Mouse (Mus musculus) embryonic facial prominence, embryonic 12.5 days (tissue): ENCODE measurements around the gene Tsc22d1. TPM values are rescaled to one million over a fixed set of nuclear protein-coding genes. Genes with fewer than 3 reads are reported as not detected.

ENCODE experiments used
- ATAC-seq: fragments of 200-750 bp; cut with Nextera tagmentation; 2 replicates; pipeline ENCODE4 v1.8.0; 2017; ENCODE audit not compliant: insufficient number of reproducible peaks, insufficient read depth, low FRiP score, low TSS enrichment
- H3K27ac ChIP-seq: fragments of 300-500 bp; sonication (generic); 2 replicates; pipeline ENCODE4 v1.5.1; 2016; ENCODE audit warnings: mild to moderate bottlenecking
- H3K27me3 ChIP-seq: fragments of 300-500 bp; sonication (generic); 2 replicates; pipeline ENCODE4 v1.6.1; 2016; ENCODE audit warnings: mild to moderate bottlenecking, moderate library complexity
- H3K36me3 ChIP-seq: fragments of 300-500 bp; sonication (generic); 2 replicates; pipeline ENCODE4 v1.6.1; 2016; ENCODE audit warnings: mild to moderate bottlenecking
- H3K4me1 ChIP-seq: fragments of 300-500 bp; sonication (generic); 2 replicates; pipeline ENCODE4 v1.6.1; 2016
- H3K4me2 ChIP-seq: fragments of 300-500 bp; sonication (generic); replicated peaks from 2 replicates; pipeline ENCODE4 v1.6.1; 2016; ENCODE audit warnings: mild to moderate bottlenecking, moderate library complexity
- H3K4me3 ChIP-seq: fragments of 300-500 bp; sonication (generic); 2 replicates; pipeline ENCODE4 v1.5.1; 2016; ENCODE audit warnings: mild to moderate bottlenecking
- H3K9ac ChIP-seq: fragments of 300-500 bp; sonication (generic); 2 replicates; pipeline ENCODE4 v1.6.1; 2016; ENCODE audit warnings: mild to moderate bottlenecking, moderate library complexity
- H3K9me3 ChIP-seq: fragments of 300-500 bp; sonication (generic); 2 replicates; pipeline ENCODE4 v1.6.1; 2016; ENCODE audit warnings: mild to moderate bottlenecking, moderate library complexity
- WGBS: fragments of 180-500 bp; shearing (Covaris S2); methylation state at CpG from one replicate; pipeline ENCODE4 v1.1.7; 2016; 5-methylcytosine and 5-hydroxymethylcytosine counted together
- polyA plus RNA-seq: library from polyadenylated mRNA; unstranded; fragments of >200 nt; fragmentation: Nextera tagmentation; extraction: Ambion mirVana; gene quantifications from 2 replicates; pipeline ENCODE4 v1.2.1, GENCODE M21; 2016

The Tsc22d1 gene
- polyA plus RNA-seq, 1 experiment from 2014 or later = 597 TPM

GRCm38 (mm10) chr14:76536921-76537320 lies 122.2 kb downstream of the Tsc22d1 start:
- no peak overlapping the region for H3K4me2 ChIP-seq

DNA sequence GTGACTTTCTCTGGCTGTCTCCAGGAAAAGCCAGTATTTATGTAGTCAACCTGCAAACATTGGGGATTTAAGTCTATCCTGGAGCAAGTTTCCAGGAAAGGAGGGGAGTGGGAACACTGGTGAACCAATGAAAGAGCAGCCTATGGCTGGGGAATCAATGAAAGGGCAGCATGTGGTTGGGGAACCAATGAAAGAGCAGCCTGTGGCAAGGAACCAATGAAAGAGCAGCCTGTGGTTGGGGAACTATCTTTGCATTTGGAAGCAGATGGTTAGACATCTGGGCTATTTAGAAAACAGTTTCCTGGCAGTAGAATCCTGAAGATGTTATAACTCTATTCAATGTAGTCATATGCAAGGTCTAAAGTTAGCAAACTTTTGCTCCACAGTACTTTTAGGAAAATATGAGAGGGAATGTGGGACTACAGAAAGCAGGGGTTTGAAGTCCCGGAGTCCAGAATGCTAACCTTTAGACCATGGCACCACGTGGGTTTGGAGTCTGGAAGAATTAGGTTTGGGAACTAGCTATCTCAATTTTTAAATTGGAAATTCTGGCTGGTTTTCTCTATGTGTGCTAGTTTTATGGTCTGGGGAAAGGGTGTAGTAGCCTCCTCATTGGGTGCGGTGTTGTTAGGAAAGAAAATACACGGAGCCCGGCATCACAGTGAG lies 125.4 kb downstream of the Tsc22d1 start:
- no peak overlapping the region for H3K9ac ChIP-seq
- no peak for ATAC-seq
- no peak overlapping the region for H3K4me3 ChIP-seq
- no peak overlapping the region for H3K4me2 ChIP-seq
- H3K36me3 ChIP-seq = no peaks in the 10 kb centered on the region
- H3K27ac ChIP-seq = no peak overlapping the region
- no peaks in the 10 kb centered on the region for H3K27me3 ChIP-seq
- 93% methylated on average over 5 of the region's 5 CpGs for WGBS
- no peaks in the 10 kb centered on the region for H3K9me3 ChIP-seq
- H3K4me1 ChIP-seq = peaks cover 4% of the 10 kb centered on the region

More at GRCm38 (mm10) chr14:76536921-76537320, 122.2 kb downstream of the Tsc22d1 start:
- Histone ChIP-seq H3K4me1 (peaks cover 23% of the 10 kb centered on the region), H3K36me3 (no peaks in the 10 kb centered on the region), H3K27me3 (no peaks in the 10 kb centered on the region), H3K9ac (no peak overlapping the region), H3K27ac (peak overlapping the region; percentile 54; the same call in 1 of the 2 replicates), H3K4me3 (no peak overlapping the region), H3K9me3 (no peaks in the 10 kb centered on the region)
- ATAC-seq = no peak
- whole genome bisulfite sequencing = 16% methylated on average over 6 of the region's 6 CpGs

DNA sequence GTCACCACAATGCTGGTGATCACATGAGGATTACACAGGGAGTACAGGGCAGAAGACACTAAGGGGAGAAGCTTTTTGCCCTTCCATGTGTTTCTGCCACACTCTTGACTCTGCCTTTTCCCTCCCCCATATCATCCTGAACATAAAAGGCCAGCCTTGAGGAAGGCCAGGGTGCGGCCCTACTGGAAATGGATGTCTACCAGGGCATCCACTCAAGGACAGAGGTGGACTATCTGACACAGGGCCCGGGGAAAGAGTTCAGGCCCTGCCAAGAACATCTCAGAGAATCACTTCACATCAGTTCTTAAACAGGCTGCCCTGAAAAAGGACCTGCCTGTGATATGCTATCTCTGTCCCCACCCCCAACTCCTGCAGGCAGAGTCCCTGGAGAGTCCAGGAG lies 126.6 kb downstream of the Tsc22d1 start:
- 64% methylated on average over 2 of the region's 2 CpGs for WGBS
- H3K4me3 ChIP-seq = no peak overlapping the region
- H3K36me3 ChIP-seq = no peaks in the 10 kb centered on the region
- H3K9ac ChIP-seq = no peak overlapping the region
- H3K4me2 ChIP-seq = no peak overlapping the region
- H3K27me3 ChIP-seq = no peaks in the 10 kb centered on the region
- no peak for ATAC-seq
- H3K27ac ChIP-seq = no peak overlapping the region
- H3K4me1 ChIP-seq = peaks cover 4% of the 10 kb centered on the region
- no peaks in the 10 kb centered on the region for H3K9me3 ChIP-seq

DNA sequence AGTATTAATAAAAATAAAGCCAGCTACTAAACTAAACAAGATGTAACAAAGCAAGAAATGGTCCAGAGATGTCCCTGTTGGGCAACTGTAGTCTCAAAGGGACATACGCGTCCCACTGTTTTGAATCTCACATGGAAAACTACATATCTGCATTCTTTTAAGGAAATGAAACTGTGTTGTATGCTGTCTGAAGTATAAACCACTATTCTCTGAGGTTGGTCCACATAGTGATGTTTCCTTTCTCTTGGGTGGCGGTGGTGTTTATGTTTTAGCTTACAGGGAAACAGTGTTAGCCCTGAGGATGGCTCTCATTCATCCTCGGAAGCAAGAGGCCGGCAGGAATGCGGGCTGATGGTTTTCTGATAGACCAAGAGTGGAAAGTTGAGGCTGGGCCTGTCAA lies 129.4 kb downstream of the Tsc22d1 start:
- Histone ChIP-seq H3K36me3 (no peaks in the 10 kb centered on the region), H3K27me3 (no peaks in the 10 kb centered on the region), H3K9me3 (no peaks in the 10 kb centered on the region), H3K9ac (no peak overlapping the region), H3K27ac (no peak overlapping the region), H3K4me3 (no peak overlapping the region), H3K4me1 (no peaks in the 10 kb centered on the region), H3K4me2 (no peak overlapping the region)
- 79% methylated on average over 6 of the region's 6 CpGs for WGBS
- ATAC-seq = no peak

GRCm38 (mm10) chr14:76555263-76556030 lies 140.7 kb downstream of the Tsc22d1 start:
- 33% methylated on average over 18 of the region's 18 CpGs for WGBS
- Histone ChIP-seq H3K27ac (peak overlapping the region; percentile 92), H3K4me1 (peaks cover 34% of the 10 kb centered on the region), H3K9ac (peak overlapping the region; percentile 72), H3K9me3 (no peaks in the 10 kb centered on the region), H3K27me3 (no peaks in the 10 kb centered on the region), H3K4me2 (peak overlapping the region; percentile 90), H3K4me3 (peak overlapping the region; percentile 57), H3K36me3 (no peaks in the 10 kb centered on the region)
- ATAC-seq = peak; percentile 17; the same call in 1 of the 2 replicates

DNA sequence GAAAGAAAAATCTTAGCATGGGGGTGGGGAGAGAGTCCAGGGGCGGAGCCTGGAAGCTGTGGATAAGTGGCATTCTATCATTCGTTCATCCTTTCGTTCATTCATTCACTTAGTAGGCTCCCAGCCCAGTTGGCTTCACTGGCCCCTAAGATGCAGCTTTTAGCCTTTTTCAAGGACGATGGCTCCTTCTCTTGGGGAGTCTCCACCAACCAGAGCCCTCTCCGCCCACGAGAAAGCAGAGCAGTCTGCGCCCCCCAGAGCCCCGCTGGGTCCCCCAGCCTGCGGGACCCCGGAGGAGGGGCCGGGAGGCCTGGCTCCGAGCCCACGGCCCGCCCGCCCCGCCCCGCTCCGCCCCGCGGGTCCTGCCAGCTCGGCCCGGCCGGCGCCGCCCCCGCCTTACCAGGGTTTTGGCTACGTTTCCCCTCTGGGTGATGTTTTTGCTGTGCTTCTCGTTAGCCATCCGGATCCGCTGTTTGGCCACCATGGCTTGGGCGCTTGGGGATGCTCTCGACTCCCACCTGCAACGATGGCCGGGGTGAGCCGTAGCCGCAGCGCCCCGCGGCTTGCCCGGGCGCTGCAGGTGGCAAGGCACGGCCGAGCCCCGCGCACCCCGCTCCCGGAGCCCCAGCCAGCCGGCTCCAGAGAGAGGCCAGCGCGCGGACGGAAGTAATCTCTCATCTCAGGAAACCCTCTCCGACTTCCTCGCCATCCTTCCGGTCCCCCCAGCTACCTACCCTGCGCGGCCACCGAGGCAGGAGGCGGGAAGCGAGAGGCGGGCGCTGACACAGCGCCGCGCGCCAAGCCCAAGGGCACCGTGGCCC lies 141.5 kb downstream of the Tsc22d1 start:
- WGBS = under 1% methylated on average over 61 of the region's 67 CpGs

DNA sequence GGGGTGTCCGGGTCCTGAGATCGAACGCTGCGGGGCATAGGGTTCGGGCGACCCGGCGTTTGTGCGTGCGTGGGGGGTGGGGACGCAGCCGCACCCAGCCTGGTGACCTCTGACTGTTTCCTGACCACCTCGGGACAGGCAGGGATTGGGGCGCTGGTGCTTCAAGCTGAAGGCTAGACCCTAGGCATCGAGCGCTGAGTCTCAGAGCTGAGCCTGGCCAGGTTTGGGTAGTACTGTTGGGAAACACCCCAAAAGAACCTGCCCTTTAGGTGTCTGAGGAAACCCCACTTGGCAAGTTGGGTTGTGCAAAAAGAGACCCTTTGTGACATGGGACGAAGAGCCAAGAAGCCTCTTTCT lies 142.1 kb downstream of the Tsc22d1 start, which contains the start of gene Serp2:
Gene Serp2 (minus strand): TSS at position 38 of the 357 bp plus-strand sequence.
- H3K27ac ChIP-seq = peak within 1 kb of the TSS; percentile 92
- no peaks in the 10 kb centered on the region for H3K27me3 ChIP-seq
- H3K36me3 ChIP-seq = no peaks in the 10 kb centered on the region
- H3K4me3 ChIP-seq = peak within 1 kb of the TSS; percentile 57
- H3K4me1 ChIP-seq = peaks cover 37% of the 10 kb centered on the region
- H3K9me3 ChIP-seq = no peaks in the 10 kb centered on the region
- no peak for ATAC-seq
- H3K4me2 ChIP-seq = peak within 1 kb of the TSS; percentile 90
- 9% methylated on average over 17 of the region's 17 CpGs for WGBS
- H3K9ac ChIP-seq = peak within 1 kb of the TSS; percentile 72

More for the DNA sequence above, 141.5 kb downstream of the Tsc22d1 start:
- no peaks in the 10 kb centered on the region for H3K36me3 ChIP-seq
- H3K9ac ChIP-seq = peak overlapping the region; percentile 72
- peak overlapping the region; percentile 92 for H3K27ac ChIP-seq
- no peaks in the 10 kb centered on the region for H3K9me3 ChIP-seq
- peaks cover 37% of the 10 kb centered on the region for H3K4me1 ChIP-seq
- peak overlapping the region; percentile 57 for H3K4me3 ChIP-seq
- H3K27me3 ChIP-seq = no peaks in the 10 kb centered on the region
- peak overlapping the region; percentile 90 for H3K4me2 ChIP-seq
- ATAC-seq = peak; percentile 41; the same call in 1 of the 2 replicates

Other genes with a start within 250 kb of the Tsc22d1 start
- 23.3 and 24.3 TPM in 2 replicates for gene Serp2, start 141.9 kb downstream of the Tsc22d1 start, polyA plus RNA-seq